Mouse (Mus musculus): ENCODE results near the gene Cbfa2t2. TPM values are rescaled to one million over a fixed set of nuclear protein-coding genes. Genes with fewer than 3 reads are reported as not detected.

Cbfa2t2 gene
- total RNA-seq, 2 experiments from 2014 or later, result 37.2 to 38.2 TPM

Other genes with a start within 250 kb of the Cbfa2t2 start
- gene Bpifb1, start 245.7 kb upstream of the Cbfa2t2 start, total RNA-seq (2021), result not detected
- under 1 TPM; 0.17 to 0.21 TPM for gene Bpifb5, start 212.7 kb upstream of the Cbfa2t2 start, total RNA-seq (2021)
- not detected for gene Bpifb9a, start 178.6 kb upstream of the Cbfa2t2 start, total RNA-seq (2021)
- not detected for gene Bpifb9b, start 129.3 kb upstream of the Cbfa2t2 start, total RNA-seq (2021)
- 10 to 100 TPM; 11.6 to 12.1 TPM for gene Cdk5rap1, start 63.5 kb upstream of the Cbfa2t2 start, total RNA-seq (2021)
- 100 to 1,000 TPM in 1 of 2 experiments, 10 to 100 TPM in 1; 96.6 to 121 TPM for gene Snta1, start 28.4 kb upstream of the Cbfa2t2 start, total RNA-seq (2021)
- under 1 TPM; 0.44 to 0.80 TPM for gene 1700003F12Rik, start 110.6 kb downstream of the Cbfa2t2 start, total RNA-seq (2021)
- gene Actl10, start 115.3 kb downstream of the Cbfa2t2 start, total RNA-seq (2021), result under 1 TPM; 0.25 to 0.29 TPM
- gene Necab3, start 122.4 kb downstream of the Cbfa2t2 start, total RNA-seq (2021), result 1 to 10 TPM; 1.8 to 2.1 TPM
- gene E2f1, start 133.4 kb downstream of the Cbfa2t2 start, total RNA-seq (2021), result 10 to 100 TPM; 16.6 TPM
- 10 to 100 TPM; 15.7 to 20.9 TPM for gene Pxmp4, start 167.2 kb downstream of the Cbfa2t2 start, total RNA-seq (2021)
- gene Zfp341, start 176.8 kb downstream of the Cbfa2t2 start, total RNA-seq (2021), result 1 to 10 TPM; 2.5 to 2.6 TPM
- gene 4930519P11Rik, start 177.0 kb downstream of the Cbfa2t2 start, total RNA-seq (2021), result under 1 TPM; 0.60 to 0.83 TPM
- gene Chmp4b, start 215.2 kb downstream of the Cbfa2t2 start, total RNA-seq (2021), result 100 to 1,000 TPM; 116 to 126 TPM

Data from gastrocnemius, postnatal 4 days (tissue).